Mouse (Mus musculus) kidney, embryonic 16.5 days (tissue): ENCODE results near the gene Arf6. TPM values are rescaled to one million over a fixed set of nuclear protein-coding genes. Genes with fewer than 3 reads are reported as not detected.

Experiments
- ATAC-seq: fragments of 200-750 bp; cut with Nextera tagmentation; 2 replicates; pipeline ENCODE4 v1.8.0; 2017; ENCODE audit warnings: moderate TSS enrichment; ENCODE audit not compliant: low FRiP score, low TSS enrichment
- H3K27ac ChIP-seq: fragments of 300-500 bp; sonication (generic); 2 replicates; pipeline ENCODE4 v1.5.1; 2014; ENCODE audit warnings: low read length
- H3K27me3 ChIP-seq: fragments of 300-500 bp; sonication (generic); 2 replicates; pipeline ENCODE4 v1.6.1; 2014; ENCODE audit warnings: low read length, control low read depth, mixed read lengths; ENCODE audit not compliant: insufficient read depth
- H3K36me3 ChIP-seq: fragments of 300-500 bp; sonication (generic); 2 replicates; pipeline ENCODE4 v1.6.1; 2014; ENCODE audit warnings: low read length, control low read depth, mixed read lengths; ENCODE audit not compliant: insufficient read depth
- H3K4me1 ChIP-seq: fragments of 300-500 bp; sonication (generic); 2 replicates; pipeline ENCODE4 v1.6.1; 2014; ENCODE audit warnings: low read length, control low read depth, mixed read lengths; ENCODE audit not compliant: insufficient read depth
- H3K4me2 ChIP-seq: fragments of 300-500 bp; sonication (generic); replicated peaks from 2 replicates; pipeline ENCODE4 v1.6.1; 2014; ENCODE audit warnings: low read depth, low read length
- H3K4me3 ChIP-seq: fragments of 300-500 bp; sonication (generic); 2 replicates; pipeline ENCODE4 v1.5.1; 2014; ENCODE audit warnings: mild to moderate bottlenecking, low read length
- H3K9ac ChIP-seq: fragments of 300-500 bp; sonication (generic); replicated peaks from 2 replicates; pipeline ENCODE4 v1.6.1; 2014; ENCODE audit warnings: low read length
- H3K9me3 ChIP-seq: fragments of 300-500 bp; sonication (generic); 2 replicates; pipeline ENCODE4 v1.6.1; 2016; ENCODE audit warnings: low read length, control low read depth
- WGBS: fragments of 180-500 bp; shearing (Covaris S2); extraction: QIAGEN DNeasy Blood & Tissue Kit; methylation state at CpG from one replicate; pipeline ENCODE4 v1.1.7; 2014; 5-methylcytosine and 5-hydroxymethylcytosine counted together
- microRNA-seq: library from miRNA; unstranded; fragments of <30 nt; microRNA quantifications from one replicate; pipeline ENCODE4, GENCODE M21; 2016
- polyA plus RNA-seq: library from polyadenylated mRNA; unstranded; fragments of >200 nt; fragmentation: Nextera tagmentation; extraction: Ambion mirVana; gene quantifications from 2 replicates; pipeline ENCODE4 v1.2.1, GENCODE M21; 2015

Gene Arf6
- polyA plus RNA-seq, 1 experiment from 2014 or later, result 34.6 TPM

DNA sequence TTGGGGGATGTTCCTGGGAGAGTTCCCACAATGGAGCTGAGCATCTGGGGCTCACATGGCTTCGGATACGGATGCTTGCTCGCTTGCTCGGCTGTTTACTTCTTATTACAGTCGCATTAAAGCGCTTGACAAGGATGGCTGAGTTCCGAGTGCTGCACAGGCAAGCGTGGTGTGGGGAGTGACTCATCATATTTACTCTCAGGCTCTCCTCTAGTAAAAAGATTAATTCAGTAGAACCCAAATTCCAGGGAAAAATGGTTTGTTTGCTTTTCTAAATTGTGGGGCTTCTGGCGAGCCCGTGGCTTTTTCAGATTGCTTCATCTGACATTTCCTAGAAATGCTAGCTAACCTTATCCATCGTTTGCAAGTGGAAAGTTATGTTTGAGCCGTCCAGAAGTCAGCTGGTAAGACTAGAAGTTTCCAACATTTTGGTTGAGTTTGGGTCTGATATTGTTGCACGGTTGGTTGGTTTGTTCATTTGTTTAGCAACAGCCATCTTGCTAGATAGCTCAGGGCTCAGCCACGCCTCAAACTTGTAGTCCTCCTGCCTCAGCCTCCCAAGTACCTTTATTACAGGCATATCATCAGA lies 47.2 kb downstream of the Arf6 start:
- no peak overlapping the region for H3K4me2 ChIP-seq
- 54% methylated on average over 14 of the region's 14 CpGs for WGBS

DNA sequence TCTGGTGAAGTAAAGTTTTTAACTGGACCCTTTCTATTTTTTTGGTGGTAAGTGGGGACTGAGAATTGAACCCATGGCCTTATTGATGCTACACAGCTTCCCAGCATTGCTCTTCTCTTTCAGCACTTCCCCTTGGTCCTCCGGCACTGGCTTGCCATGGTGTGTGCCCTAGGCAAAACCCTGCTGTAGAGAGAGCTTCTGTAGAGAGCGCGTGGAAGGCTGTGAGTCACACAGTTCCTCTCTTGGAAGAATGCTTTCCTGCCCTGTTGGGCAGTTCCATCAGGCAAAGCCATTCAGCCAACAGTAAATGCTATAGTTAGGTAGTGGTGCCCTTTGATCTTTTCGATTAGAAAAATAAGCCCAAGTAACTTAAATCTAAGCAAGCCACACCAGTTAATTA lies 47.7 kb downstream of the Arf6 start:
- H3K9ac ChIP-seq, result no peak overlapping the region
- H3K36me3 ChIP-seq, result no peaks in the 10 kb centered on the region
- peaks cover 4% of the 10 kb centered on the region; the same call in 1 of the 2 replicates for H3K9me3 ChIP-seq
- no peaks in the 10 kb centered on the region for H3K27me3 ChIP-seq
- H3K4me2 ChIP-seq, result no peak overlapping the region
- peak; percentile 68 for ATAC-seq
- WGBS, result 65% methylated on average over 4 of the region's 4 CpGs
- peaks cover 25% of the 10 kb centered on the region for H3K4me1 ChIP-seq
- no peak overlapping the region for H3K4me3 ChIP-seq
- H3K27ac ChIP-seq, result peak overlapping the region; percentile 56

More for the DNA sequence above, 47.2 kb downstream of the Arf6 start:
- no peak overlapping the region for H3K4me3 ChIP-seq
- H3K9ac ChIP-seq, result no peak overlapping the region
- H3K9me3 ChIP-seq, result peaks cover 4% of the 10 kb centered on the region; the same call in 1 of the 2 replicates
- no peaks in the 10 kb centered on the region for H3K27me3 ChIP-seq
- ATAC-seq, result peak; percentile 58; the same call in 1 of the 2 replicates
- H3K36me3 ChIP-seq, result no peaks in the 10 kb centered on the region
- H3K27ac ChIP-seq, result peak overlapping the region; percentile 56
- peaks cover 22% of the 10 kb centered on the region for H3K4me1 ChIP-seq

DNA sequence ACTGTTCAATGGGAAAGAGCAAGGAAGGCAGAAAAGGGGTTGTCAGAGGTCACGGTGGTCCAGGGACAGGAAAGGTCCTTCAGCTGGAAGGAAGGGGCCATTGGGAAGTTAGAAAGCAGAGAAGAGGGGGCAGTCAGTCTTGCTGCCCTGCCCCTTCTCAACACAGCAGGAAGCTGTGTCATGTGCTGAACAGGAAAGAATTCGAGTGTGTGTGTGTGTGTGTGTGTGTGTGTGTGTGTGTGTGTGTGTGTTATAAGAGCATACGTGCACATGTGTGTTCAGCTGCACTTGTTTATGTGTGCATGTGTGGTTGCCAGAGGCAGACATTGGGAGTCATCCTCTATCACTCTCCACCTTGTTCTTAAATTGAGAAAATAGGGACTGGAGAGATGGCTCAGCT lies 48.8 kb downstream of the Arf6 start:
- Histone ChIP-seq H3K9ac (no peak overlapping the region), H3K9me3 (peaks cover 4% of the 10 kb centered on the region; the same call in 1 of the 2 replicates), H3K4me2 (no peak overlapping the region), H3K4me3 (no peak overlapping the region), H3K36me3 (no peaks in the 10 kb centered on the region), H3K4me1 (peaks cover 36% of the 10 kb centered on the region), H3K27ac (no peak overlapping the region), H3K27me3 (no peaks in the 10 kb centered on the region)
- no peak for ATAC-seq
- WGBS, result 68% methylated on average over 3 of the region's 3 CpGs

DNA sequence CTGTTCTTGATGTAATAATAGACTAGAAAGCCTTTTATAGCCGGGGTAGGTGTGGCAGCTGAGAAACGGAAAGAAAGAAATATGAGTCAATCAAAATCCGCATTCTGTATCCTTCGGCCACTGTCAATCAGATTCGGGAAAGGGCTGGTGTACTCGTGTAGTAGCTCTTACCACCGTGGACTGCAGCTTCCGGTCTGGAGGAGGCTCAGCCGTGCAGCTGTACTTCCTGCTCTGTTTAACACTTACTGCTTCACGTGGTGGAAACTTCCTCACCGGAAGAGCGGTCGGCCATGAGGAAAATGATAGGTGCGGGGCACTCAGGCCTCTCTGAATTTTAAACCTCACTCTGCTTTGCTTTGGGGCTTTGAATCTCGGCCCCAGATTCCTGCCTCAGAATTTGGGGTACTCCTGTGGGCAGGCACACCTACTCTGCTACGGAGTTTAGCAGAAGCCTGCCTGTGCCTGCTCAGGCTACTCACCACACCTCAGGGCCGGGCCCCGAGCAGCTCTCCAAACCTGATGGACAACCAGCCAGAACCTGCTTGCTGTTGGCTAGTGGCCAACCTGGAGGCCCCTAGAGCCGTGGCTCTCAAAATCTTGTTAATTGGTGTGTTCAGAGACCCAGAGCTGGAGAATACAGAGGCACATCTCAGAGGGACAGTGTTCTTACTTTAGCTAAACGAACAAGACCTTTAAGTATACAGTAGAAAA lies 51.0 kb downstream of the Arf6 start:
- H3K4me3 ChIP-seq, result no peak overlapping the region
- H3K27me3 ChIP-seq, result no peaks in the 10 kb centered on the region
- ATAC-seq, result peak; percentile 50; the same call in 1 of the 2 replicates
- WGBS, result 60% methylated on average over 20 of the region's 20 CpGs
- H3K4me2 ChIP-seq, result peak overlapping the region; percentile 26; the same call in 1 of the 2 replicates
- peak overlapping the region; percentile 74 for H3K27ac ChIP-seq
- no peak overlapping the region for H3K9ac ChIP-seq
- H3K4me1 ChIP-seq, result peaks cover 36% of the 10 kb centered on the region
- H3K36me3 ChIP-seq, result no peaks in the 10 kb centered on the region
- H3K9me3 ChIP-seq, result peaks cover 4% of the 10 kb centered on the region; the same call in 1 of the 2 replicates

Small RNAs within 50 kb of the gene (microRNA-seq; reads per million reads assigned to microRNA genes)
- gene Gm47299, result not detected
- not detected for gene Gm47305

Other genes with a start within 250 kb of the Arf6 start
- gene Rps29, start 213.0 kb upstream of the Arf6 start, polyA plus RNA-seq, result 1,392 and 1,476 TPM in 2 replicates
- 21.1 and 24.1 TPM in 2 replicates for gene Lrr1, start 203.3 kb upstream of the Arf6 start, polyA plus RNA-seq
- 471 and 512 TPM in 2 replicates for gene Rpl36al, start 188.1 kb upstream of the Arf6 start, polyA plus RNA-seq
- gene Mgat2, start 188.0 kb upstream of the Arf6 start, polyA plus RNA-seq, result 46.3 and 47.0 TPM in 2 replicates
- 32.6 and 34.2 TPM in 2 replicates for gene Gm49383, start 175.0 kb upstream of the Arf6 start, polyA plus RNA-seq
- gene Dnaaf2, start 173.7 kb upstream of the Arf6 start, polyA plus RNA-seq, result 8.8 and 10.5 TPM in 2 replicates
- gene Gm49384, start 167.9 kb upstream of the Arf6 start, polyA plus RNA-seq, result 26.8 and 28.7 TPM in 2 replicates
- 26.2 and 26.4 TPM in 2 replicates for gene Pole2, start 144.0 kb upstream of the Arf6 start, polyA plus RNA-seq
- 5.9 and 9.9 TPM in 2 replicates for gene Klhdc1, start 131.0 kb upstream of the Arf6 start, polyA plus RNA-seq
- 139 and 142 TPM in 2 replicates for gene Klhdc2, start 75.5 kb upstream of the Arf6 start, polyA plus RNA-seq
- gene Nemf, start 15.0 kb upstream of the Arf6 start, polyA plus RNA-seq, result 80.3 and 92.7 TPM in 2 replicates
- 1.1 and 1.7 TPM in 2 replicates for gene Gm9887, start 308 bp downstream of the Arf6 start, polyA plus RNA-seq
- 21.2 and 25.7 TPM in 2 replicates for gene Vcpkmt, start 210.9 kb downstream of the Arf6 start, polyA plus RNA-seq